Mouse (Mus musculus) thymus, postnatal 14 days (tissue): ENCODE results near the gene Phactr2.
"Not testable (repeated sequence)": the region's sequence is repeated elsewhere in the genome, so short reads cannot be mapped to it uniquely, and the experiment has no call there.

Experiments
- DNase-seq: peaks from one replicate; pipeline ENCODE4 v3.0.0; 2021

Phactr2 gene

DNA sequence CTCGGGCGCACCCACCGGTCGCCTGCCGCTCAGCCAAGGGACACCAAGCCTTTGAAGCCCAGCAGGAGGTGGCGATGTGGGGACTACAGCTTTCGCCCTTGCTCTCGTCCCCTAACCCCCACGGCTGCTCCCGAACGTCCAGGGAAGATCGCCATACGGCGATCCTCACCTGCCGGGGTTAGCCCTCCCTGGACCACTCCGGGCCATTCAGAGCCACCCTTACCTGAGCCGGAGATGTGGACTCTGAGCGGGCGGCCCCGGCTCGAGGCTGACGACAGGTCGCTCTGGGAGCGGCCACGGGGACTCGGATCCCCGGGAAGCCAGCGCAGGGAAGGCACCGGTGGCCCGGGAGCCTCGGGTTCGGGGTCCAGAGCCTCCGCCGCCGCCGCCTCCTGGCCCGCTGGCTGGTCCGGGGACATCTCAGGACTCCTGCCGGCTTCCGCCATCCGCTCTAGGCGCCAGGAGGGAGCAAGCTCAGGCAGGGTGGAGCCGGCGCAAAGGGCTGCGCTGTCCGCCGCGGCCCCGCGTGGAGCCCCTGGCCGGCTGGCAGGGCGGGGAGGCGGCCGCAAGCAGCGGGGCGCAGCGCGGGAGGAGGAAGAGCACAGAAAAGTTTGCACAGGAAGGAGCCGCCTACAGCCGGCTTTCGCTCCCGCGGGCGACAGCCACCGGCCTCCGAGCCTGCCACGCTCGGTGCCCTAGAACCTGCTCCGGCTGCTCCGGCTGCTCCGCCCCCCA is at the start of gene Phactr2:
Phactr2 (minus strand) TSS at position 580 of the 735 bp plus-strand sequence.
- peak; percentile 75 for DNase-seq

DNA sequence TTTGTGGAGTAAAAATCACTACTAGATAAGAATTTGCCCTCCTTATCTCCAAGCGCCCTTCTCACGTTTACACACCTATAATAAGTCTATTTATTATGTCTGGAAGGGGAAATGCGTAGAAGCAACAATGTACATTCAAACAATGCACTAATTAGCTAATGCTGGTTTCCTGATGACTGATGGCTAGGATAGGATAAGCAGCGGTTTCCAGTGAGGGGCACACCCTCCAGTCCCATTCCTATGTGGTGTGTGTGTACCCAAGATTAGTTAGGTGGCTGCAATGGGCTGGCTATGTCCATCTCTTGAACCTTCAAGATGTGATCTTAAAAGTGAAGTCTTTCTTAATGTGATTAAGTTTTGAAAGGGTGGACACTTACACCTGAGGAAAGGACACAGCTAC is 47.6 kb upstream of the Phactr2 start:
- no peak for DNase-seq

DNA sequence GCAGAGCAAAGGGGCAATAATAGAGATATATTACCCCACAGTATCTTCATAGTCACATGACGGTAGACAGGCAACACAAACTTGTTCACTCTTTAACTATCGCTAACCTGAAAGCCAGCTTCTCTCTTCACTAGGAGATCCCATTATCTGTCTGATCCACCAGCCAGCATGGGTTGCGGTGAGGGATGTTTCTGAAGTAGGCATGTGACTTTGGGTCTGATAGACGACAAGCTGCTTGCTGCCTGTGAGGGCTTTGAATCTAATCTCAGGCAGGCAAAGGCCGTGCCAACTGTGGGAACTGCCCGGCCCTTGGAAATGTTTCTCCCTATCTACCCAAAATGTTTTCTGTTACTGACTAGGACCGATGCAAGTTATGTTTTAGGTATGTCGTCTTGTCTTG is 28.2 kb upstream of the Phactr2 start:
- DNase-seq: no peak

DNA sequence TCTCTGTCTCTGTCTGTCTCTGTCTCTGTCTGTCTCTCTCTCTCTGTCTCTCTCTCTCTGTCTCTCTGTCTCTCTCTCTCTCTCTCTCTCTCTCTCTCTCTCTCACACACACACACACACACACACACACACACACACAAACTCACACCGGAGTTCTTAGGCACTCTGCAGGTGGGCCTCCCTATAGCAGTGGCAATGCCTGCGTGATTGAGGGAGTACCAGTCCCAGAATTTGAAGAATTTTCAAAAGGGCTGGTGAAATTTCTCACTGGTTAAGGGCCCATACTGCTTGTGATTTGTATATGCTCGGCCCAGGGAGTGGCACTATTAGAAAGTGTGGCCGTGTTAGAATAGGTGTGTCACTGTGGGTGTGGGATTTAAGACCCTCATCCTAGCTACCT is 27.3 kb upstream of the Phactr2 start:
- DNase-seq: not testable (repeated sequence)

DNA sequence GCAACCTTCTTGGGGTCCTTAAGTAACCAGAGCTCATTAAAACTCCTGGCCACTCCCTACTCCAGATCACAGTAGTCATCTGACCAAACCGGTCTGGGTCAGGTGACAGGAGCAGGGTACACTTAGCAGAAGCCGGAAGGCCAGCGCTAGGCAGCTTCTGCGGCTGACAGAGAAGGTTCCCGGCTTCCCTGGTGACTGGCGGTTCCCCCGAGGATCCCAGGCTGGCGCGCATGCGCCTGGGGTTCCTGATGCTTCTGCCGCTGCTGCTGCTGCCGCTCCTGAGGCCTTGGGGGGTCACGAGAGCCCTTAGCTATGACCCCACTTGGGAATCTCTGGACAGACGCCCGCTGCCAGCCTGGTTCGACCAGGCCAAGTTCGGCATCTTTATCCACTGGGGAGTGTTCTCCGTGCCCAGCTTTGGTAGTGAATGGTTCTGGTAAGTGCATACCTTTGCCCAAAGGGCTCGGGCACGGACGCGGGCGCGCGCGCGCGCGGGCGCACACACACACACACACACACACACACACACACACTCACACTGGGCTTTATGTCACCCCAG is 26.8 kb upstream of the Phactr2 start:
- peak; percentile 91 for DNase-seq

DNA sequence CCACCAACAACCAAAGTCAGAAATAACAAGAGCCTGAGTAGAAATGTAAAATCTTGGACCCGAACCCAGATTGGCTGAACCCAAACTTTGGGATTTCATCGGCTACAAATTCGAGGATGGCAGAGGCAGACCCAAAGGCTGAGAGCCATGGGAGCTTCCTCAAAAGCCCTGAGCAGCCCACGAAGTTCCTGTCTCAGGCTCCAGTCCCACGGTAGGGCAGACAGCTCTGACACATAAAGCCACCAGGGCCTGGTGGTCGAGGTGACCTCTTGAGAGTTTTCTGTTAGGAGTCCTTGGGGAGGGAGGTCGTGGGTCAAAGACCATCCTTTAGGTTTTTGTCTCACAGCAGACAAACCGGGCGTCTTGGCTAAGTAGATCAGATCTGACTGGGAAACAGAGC is 26.3 kb upstream of the Phactr2 start:
- DNase-seq: peak; percentile 28

DNA sequence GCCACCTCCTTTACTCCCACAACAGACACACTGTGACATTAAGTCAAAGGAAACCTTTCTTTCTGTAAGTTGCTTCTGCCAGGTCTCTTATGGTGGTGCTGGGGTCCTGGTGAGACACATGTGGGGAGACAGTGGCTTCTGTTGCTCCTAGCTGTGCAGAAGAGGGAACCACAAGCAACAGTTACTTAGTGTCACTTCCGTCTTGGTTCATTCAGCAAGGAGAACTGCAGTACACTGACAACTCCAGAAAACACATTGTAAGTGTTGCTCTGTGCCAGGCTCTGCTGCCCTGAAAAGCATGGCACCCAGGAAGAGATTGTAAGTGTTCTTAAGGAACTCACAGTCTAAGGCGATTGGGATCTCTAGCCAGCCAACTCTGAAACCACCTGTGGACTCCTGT is 25.1 kb upstream of the Phactr2 start, which contains the start of gene Fuca2:
Fuca2 (plus strand) TSS at position 210 of the 400 bp plus-strand sequence.
- peak; percentile 39 for DNase-seq

DNA sequence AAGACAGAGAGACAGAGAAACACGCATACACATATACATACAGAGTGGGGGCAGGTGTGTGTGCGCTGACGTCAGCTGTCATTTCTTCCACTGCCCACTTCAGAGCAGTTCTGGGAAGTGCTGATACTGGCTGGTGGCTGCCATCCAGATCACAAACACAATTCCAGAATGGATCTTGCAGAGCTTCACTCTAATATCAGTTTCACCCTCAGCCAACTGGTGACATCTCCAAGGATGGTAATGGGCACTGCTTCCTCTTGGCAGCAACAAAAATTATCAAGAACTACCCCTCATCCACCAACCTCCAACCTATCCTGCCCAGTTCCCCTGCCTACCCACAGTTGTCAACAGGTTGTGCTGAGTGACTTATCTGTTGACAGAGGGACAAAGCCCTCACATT is 22.1 kb upstream of the Phactr2 start:
- DNase-seq: no peak

DNA sequence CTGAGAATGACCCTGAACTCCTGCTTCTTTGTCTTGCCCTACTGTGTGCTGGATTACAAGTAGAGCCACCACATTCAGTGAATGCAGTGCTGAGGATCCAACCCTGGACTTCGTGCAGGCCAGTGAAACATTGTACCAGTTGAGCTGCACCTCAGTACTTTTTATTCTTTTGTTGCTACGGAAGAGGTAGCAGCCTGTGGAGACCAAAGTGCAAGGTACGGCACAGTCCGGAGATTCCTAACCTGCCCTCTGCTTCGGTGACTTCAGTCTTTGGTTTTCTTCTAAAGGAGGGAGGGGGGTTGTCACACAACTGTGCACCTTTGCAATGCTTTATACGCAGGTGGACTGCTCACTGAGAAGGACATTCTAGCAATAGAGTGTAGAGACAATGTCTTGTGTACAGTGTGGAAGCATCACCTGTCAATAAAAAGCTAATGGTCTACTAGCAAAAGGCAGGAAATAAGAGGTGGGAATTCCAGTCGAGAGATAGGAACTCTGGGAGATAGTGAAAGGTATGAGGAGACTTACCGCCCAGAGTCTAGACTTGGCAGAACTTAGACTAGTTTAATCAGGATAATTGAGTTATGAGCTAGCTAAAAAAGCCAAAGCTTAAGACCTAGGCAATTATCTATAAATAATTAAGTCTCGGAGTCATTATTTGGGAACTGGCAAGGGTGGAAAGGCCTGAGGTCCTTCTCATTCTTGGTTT is 19.9 kb upstream of the Phactr2 start:
- DNase-seq: no peak

DNA sequence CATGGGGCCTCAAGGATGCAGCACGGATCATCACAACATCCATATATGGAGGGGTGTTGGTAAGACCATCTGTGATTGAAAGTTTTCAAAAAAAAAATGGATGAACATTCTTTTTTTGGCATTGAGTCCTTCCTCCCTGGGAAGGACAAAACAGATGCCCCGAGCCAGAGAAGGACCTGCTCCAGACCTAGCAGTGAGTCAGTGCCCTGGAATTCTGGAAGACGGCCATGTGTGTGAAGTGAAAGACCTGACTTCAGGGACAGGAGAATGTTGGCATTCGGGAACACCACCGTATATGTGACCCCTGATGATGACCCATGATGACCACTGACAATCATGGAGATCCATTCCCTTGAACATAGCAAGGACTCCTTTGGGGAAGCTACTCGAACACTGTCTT is 15.5 kb upstream of the Phactr2 start:
- DNase-seq: no peak

DNA sequence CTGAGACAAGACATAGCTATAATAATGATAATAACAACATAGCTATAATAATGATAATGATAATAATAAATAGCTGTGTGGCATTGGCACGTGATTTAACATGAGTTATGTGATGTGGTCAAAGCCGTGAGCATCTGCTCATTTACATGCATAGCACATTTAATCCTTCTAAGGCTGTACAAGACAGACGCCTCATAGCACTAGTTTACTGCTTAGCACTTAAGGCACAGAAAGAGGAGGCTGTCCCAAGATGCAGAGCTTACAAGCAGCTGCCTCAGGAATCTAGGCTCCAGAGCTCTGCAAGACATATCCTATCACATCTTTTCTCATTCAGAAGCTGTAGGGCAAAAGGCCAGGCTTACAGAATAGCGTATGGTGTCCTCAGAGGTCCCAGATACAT is 11.7 kb upstream of the Phactr2 start:
- DNase-seq: no peak

DNA sequence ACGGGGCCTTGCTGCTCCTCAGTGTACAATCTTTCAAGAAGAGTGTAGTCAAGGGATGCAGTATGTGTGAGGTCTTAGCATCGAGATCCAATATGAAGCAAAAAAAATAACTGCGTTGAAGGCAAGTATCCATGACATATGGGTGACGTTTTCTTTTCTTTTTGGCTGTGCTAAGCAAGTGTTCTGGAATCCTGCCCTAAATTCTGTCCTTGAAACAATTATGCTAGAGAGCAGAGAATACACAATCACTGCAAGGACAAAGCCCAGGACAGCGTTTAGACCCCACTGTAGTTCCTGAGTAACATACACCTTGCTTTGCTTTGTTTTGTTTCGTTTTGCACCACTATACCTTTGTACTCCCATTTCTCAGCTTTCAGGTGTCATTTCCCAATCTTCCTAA is 5.1 kb upstream of the Phactr2 start:
- DNase-seq: no peak

DNA sequence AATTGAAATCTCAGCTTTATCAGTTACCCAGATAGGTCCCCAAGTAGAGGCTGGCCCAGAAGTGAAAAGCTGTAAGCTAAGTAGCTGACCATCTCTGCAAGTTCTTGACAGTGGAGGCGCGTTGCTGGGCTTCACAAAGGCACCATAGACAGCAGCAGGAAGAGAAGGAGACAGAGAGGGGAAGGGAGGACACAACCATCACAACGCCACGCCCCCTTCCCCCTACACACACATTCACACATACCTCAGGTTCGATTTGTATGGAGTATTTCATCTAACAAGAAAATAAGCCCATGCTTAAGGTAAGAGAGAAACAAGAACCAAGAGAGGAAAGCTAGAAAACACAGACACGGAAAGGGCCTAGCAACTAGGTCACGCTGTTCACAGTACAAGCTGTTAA is 909 bp upstream of the Phactr2 start:
- peak; percentile 63 for DNase-seq

DNA sequence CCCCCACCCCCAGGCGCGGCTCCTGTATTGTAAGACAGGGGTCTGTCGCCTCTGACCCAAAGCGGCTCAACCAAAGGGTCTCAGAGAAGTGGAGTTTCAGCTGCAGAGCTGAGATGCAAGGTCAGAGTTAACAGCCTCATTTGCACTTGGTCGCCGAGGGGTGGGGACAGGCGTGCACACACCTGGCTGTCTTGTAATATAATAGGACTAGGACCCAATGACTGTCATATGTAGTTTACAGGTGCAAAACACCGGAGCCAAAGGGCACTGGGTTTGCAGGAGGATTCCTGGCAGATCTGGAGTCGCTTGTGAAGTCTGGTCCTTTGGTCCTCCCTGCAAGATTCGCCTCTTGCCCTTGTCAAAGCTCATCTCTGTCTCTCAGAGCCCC is 350 bp upstream of the Phactr2 start:
- no peak for DNase-seq

DNA sequence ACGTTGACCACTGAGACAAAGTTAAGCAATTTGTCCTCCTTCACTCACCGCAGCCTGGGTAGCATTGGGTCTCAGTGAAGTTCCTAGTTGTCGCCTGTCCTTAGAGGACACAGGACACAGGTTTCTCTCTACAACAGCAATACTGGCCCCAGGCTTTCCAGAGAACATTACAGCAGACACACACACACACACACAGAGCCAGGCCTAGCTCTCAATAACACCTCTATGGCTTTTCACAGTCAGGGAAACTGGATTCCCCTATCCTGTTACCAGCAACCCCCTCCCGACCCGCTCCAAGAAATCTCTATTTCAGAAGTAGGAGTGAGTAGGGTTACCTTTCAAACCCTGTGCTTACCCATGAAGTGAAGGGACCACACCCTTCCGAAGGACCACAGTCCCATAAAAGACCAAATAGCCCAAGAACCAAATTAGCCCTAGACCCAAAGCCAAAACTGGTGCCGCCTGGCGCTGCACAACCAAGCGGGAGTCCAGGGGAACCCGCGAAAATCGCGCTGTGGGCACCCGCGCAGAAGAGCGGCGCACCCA is 852 bp downstream of the Phactr2 start:
- no peak for DNase-seq

DNA sequence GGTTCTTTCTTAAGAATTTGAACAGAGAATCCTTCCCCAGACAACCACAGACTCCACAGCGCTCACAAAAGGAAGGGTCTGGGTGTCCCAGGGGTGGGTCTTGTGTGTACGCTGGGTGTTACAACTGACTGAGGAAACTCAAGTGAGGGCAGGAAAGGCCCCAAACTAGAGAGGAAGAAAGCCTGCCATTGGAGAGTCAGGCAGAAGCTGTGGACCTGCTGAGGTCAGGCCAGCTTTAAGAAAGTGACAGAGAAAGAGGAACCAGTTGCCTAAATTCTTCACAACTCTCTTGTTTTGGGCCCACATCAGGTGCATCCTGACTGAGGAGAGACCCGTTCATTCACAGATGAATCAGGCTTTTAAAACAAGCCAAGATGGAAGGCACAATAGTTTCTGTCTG is 4.0 kb downstream of the Phactr2 start:
- no peak for DNase-seq

DNA sequence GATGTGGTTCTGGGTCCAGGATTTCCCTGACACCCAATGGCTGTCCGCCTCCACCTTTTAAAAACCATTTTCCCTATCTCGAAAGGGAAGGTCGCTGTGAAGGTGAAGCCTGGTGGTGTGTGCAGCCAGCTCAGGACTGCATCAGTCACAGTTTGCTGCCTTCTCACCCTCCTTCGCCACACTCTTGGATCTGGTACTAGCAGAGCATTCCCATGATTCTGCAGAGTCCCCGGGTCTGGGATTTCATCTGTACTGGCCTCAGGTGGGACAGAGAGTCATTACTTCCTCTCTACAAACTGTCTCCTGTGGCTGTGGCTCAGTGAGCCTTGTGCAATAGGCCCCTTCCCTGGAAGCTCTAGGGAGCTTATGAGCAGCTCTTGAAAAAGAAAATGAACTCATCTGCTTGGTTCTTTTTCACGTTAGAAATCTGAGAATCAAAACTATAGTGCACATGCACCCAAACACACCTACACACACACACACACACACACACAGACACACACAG is 6.1 kb downstream of the Phactr2 start:
- DNase-seq: not testable (repeated sequence)

DNA sequence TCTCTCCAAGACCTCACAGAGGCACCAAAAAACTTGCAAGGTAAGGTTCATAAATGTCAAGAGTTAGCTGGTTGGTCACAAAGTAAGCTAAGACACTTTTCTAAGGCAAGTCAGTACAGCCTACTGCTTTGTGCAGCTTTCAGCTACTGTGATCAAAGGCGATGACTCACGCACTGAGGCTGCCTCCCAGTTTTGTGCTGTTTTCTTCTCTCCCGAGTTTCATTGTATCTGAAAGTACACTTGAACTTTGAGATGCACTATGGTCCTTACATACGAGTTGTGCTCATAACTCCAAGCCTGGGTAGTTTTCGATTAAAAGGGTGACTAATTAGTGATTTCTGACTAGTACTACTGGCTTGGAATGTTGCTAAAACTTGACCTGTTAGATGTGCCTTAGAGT is 7.3 kb downstream of the Phactr2 start:
- DNase-seq: no peak

DNA sequence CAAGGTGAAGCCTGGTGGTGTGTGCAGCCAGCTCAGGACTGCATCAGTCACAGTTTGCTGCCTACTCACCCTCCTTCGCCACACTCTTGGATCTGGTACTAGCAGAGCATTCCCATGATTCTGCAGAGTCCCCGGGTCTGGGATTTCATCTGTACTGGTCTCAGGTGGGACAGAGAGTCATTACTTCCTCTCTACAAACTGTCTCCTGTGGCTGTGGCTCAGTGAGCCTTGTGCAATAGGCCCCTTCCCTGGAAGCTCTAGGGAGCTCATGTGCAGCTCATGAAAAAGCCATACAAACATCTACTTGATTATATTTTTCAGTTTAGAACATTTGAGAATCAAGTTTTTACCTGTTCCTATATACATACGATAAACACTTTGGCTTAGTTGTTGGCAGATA is 9.9 kb downstream of the Phactr2 start:
- not testable (repeated sequence) for DNase-seq

DNA sequence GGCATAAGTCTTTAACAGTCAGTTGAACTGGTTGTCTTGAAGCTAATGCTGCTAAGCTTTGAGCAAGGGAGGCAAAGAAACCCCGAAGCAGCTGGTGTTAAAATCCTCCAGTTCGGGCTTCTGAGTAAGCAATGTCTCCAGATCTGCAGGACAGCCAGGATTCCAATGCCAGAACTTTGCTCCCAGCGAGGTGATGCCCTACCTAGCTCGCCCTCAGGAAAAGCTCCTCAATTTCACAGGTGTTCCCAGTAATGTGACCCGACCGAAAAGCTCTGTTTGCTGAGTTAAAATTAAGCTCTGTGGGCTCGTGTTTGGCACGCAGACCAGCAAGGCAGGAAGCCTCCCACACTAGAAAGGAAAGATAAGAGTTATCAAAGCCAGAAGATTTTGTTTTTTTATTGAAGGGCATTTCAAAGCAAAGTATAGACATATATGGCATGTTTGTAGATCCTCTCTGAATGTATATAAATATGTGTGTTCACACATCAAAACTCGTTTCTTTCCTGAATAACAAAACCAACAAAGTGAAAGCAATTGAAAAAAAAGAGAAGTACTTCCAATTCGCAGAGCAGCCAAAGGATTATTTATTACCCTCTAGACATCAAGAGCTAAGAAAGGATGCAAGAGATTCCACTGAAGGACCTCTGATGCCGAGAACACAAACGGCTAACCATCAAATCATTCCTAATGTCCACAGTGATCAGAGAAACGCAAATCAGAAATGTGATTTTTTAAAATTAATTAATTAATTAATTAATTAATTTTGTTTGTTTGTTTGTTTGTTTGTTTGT is 20.8 kb downstream of the Phactr2 start:
- DNase-seq: no peak

DNA sequence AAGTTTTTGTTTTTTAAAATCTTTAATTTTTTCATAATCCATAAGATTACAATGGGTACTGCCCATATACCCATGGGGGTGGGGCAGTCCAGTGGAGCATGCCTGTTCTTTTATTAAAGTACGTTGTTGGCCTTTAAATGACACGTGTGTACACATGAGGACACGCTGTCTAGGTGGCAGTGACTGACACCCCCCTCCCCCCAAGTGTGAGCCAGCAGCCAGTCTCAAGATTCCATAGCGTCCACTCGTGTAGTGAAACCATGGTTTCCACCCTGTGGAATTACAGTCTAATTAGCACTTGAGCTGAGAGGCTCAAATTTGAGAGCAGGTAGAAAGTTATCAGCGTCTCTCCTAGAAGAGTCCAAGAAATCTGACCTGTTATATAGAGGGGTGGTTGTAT is 22.6 kb downstream of the Phactr2 start:
- no peak for DNase-seq

DNA sequence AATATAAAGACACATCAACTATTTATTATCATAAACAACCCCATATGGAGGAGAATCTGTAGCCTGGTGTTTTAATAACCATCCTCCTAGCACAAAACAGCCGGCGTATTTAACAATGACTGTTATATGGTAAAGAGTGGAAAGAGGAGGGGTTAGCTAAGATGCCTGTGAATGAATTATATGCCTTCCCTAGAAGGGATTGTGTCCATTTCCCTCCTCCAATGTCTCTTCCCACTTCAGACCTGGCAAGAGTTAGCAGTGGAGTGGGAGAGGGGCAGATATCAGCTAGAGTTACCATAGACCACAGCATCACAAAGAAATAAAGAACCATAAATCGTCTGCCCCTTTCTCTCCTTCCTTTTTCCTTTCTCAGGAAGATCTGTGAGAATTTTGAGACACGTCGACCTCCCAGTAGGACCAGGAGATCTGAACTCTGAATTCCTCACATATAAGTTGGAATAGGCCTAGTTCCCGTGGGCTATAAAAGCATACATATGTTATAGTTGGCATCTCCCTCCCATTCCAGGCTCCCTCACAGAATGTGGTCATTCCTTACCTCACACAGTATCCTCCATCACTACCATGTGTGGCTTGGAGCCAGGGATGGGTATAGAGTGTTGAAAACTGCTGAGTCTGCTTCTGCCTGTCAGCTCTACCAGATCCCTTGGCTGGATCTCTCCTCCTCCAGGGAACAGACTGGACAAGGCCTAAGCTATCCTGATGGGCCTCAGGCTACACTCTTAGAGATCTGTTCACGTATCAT is 25.7 kb downstream of the Phactr2 start:
- DNase-seq: no peak
